Mouse (Mus musculus): ENCODE measurements around the gene Plscr3. TPM values are rescaled to one million over a fixed set of nuclear protein-coding genes. Genes with fewer than 3 reads are reported as not detected.
A peak's percentile ranks its signal among the peaks of the same experiment; 100 is the strongest.

The Plscr3 gene
- polyA plus RNA-seq, 1 experiment from 2014 or later, result 42.0 TPM

- Histone ChIP-seq H3K4me2 (replicated peaks; ENCODE audit: low read depth) (peak overlapping the region; percentile 87), H3K4me1 (replicated peaks; ENCODE audit: control insufficient read depth, insufficient read depth, low read length) (peaks cover 5% of the 10 kb centered on the region; the same call in 1 of the 2 replicates), H3K9ac (ENCODE audit: low read depth, low read length) (peak overlapping the region; percentile 51), H3K9me3 (ENCODE audit: control insufficient read depth) (no peaks in the 10 kb centered on the region), H3K36me3 (ENCODE audit: control insufficient read depth, insufficient read depth) (no peaks in the 10 kb centered on the region), H3K27ac (ENCODE audit: low read depth, low read length) (peak overlapping the region; percentile 76), H3K4me3 (ENCODE audit: low read depth, low read length) (peak overlapping the region; percentile 62), H3K27me3 (replicated peaks; ENCODE audit: control insufficient read depth, insufficient read depth, low read length) (no peaks in the 10 kb centered on the region)
- WGBS, result under 1% methylated on average over 18 of the region's 18 CpGs
- ATAC-seq, result peak; percentile 54
- peak; percentile 89 for TF ChIP-seq CTCF (IDR thresholded peaks at IDR 0.05; ENCODE audit: low read depth)
These were observed 34.3 kb downstream of the Plscr3 start for GRCm38 (mm10) chr11:69880506-69880852.

- peak within 1 kb of the TSS; percentile 51 for H3K9ac ChIP-seq (ENCODE audit: low read depth, low read length)
- under 1% methylated on average over 46 of the region's 46 CpGs for WGBS
- no peaks in the 10 kb centered on the region for H3K36me3 ChIP-seq (ENCODE audit: control insufficient read depth, insufficient read depth)
- peaks cover 5% of the 10 kb centered on the region; the same call in 1 of the 2 replicates for H3K4me1 ChIP-seq (replicated peaks; ENCODE audit: control insufficient read depth, insufficient read depth, low read length)
- peak within 1 kb of the TSS; percentile 87 for H3K4me2 ChIP-seq (replicated peaks; ENCODE audit: low read depth)
- H3K4me3 ChIP-seq (ENCODE audit: low read depth, low read length), result peak within 1 kb of the TSS; percentile 62
- TF ChIP-seq CTCF (IDR thresholded peaks at IDR 0.05; ENCODE audit: low read depth), result peak; percentile 63
- ATAC-seq, result peak; percentile 69
- no peaks in the 10 kb centered on the region for H3K9me3 ChIP-seq (ENCODE audit: control insufficient read depth)
- no peaks in the 10 kb centered on the region for H3K27me3 ChIP-seq (replicated peaks; ENCODE audit: control insufficient read depth, insufficient read depth, low read length)
- peak within 1 kb of the TSS; percentile 76 for H3K27ac ChIP-seq (ENCODE audit: low read depth, low read length)
These were observed 34.9 kb downstream of the Plscr3 start, which contains the start of gene Kctd11 for GRCm38 (mm10) chr11:69880853-69881603. Gene Kctd11 (minus strand): TSS chr11:69881406.

DNA sequence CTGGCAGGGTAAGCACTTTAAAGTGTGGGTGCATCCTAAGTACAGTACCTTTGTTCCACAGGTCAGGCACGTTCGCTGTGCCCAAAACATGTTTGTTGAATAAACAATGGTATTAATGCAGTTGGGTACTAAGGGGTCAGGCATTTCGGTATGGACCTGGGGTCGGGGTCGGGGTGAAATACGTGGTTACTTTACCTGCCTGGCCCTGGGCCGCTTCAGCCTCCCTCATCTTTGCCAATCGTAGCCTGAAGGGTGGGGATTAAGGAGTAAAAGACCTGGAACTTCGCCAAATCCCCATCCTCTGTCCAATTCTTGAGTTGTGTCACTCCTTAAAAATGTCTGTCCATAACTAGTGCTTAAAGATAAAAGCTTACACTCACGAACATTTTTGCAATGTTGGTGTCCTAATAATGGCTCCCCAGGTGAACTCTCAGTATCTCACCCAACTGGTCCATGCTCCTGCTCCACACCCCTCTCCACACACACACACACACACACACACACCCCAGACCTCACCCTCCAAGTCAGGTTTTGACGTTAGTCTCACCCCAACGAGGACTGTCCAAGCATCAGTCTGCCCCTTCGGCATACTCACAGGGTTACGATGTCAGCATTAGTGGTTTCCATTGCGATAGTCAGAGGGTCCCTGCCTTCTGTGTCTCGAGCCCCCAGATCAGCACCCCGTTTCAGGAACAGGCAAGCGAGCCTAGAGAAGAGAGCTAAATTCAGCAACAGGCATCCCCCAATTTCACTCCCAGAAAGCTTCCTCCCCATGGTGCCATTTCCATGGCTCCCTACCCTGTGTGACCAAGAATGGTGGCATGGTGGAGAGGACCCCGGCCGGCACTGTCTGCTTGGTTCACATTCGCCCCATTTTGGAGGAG, 35.9 kb downstream of the Plscr3 start:
- 56% methylated on average over 21 of the region's 21 CpGs for WGBS
- ATAC-seq, result no peak

GRCm38 (mm10) chr11:69883066-69883465, 36.9 kb downstream of the Plscr3 start:
- Histone ChIP-seq H3K4me3 (ENCODE audit: low read depth, low read length) (no peak overlapping the region), H3K4me2 (replicated peaks; ENCODE audit: low read depth) (no peak overlapping the region), H3K9ac (ENCODE audit: low read depth, low read length) (no peak overlapping the region), H3K36me3 (ENCODE audit: control insufficient read depth, insufficient read depth) (no peaks in the 10 kb centered on the region), H3K4me1 (replicated peaks; ENCODE audit: control insufficient read depth, insufficient read depth, low read length) (peaks cover 5% of the 10 kb centered on the region; the same call in 1 of the 2 replicates), H3K27ac (ENCODE audit: low read depth, low read length) (no peak overlapping the region), H3K27me3 (replicated peaks; ENCODE audit: control insufficient read depth, insufficient read depth, low read length) (no peaks in the 10 kb centered on the region), H3K9me3 (ENCODE audit: control insufficient read depth) (no peaks in the 10 kb centered on the region)
- no peak for ATAC-seq
- TF ChIP-seq CTCF (IDR thresholded peaks at IDR 0.05; ENCODE audit: low read depth), result peak; percentile 63
- WGBS, result 67% methylated on average over 4 of the region's 4 CpGs

More for the DNA sequence above, 35.9 kb downstream of the Plscr3 start:
- Histone ChIP-seq H3K4me2 (replicated peaks; ENCODE audit: low read depth) (peak overlapping the region; percentile 87), H3K36me3 (ENCODE audit: control insufficient read depth, insufficient read depth) (no peaks in the 10 kb centered on the region), H3K4me1 (replicated peaks; ENCODE audit: control insufficient read depth, insufficient read depth, low read length) (peaks cover 5% of the 10 kb centered on the region; the same call in 1 of the 2 replicates), H3K9ac (ENCODE audit: low read depth, low read length) (peak overlapping the region; percentile 51; the same call in 1 of the 2 replicates), H3K4me3 (ENCODE audit: low read depth, low read length) (peak overlapping the region; percentile 62), H3K9me3 (ENCODE audit: control insufficient read depth) (no peaks in the 10 kb centered on the region), H3K27ac (ENCODE audit: low read depth, low read length) (0 out of 2 replicates have a peak overlapping the region, but pooled peaks have one; percentile 76), H3K27me3 (replicated peaks; ENCODE audit: control insufficient read depth, insufficient read depth, low read length) (no peaks in the 10 kb centered on the region)
- no peak for TF ChIP-seq CTCF (IDR thresholded peaks at IDR 0.05; ENCODE audit: low read depth)

- H3K27ac ChIP-seq (ENCODE audit: low read depth, low read length), result no peak overlapping the region
- no peak for TF ChIP-seq CTCF (IDR thresholded peaks at IDR 0.05; ENCODE audit: low read depth)
- peaks cover 5% of the 10 kb centered on the region; the same call in 1 of the 2 replicates for H3K4me1 ChIP-seq (replicated peaks; ENCODE audit: control insufficient read depth, insufficient read depth, low read length)
- no peak overlapping the region for H3K4me3 ChIP-seq (ENCODE audit: low read depth, low read length)
- no peaks in the 10 kb centered on the region for H3K27me3 ChIP-seq (replicated peaks; ENCODE audit: control insufficient read depth, insufficient read depth, low read length)
- H3K9ac ChIP-seq (ENCODE audit: low read depth, low read length), result no peak overlapping the region
- H3K4me2 ChIP-seq (replicated peaks; ENCODE audit: low read depth), result no peak overlapping the region
- no peaks in the 10 kb centered on the region for H3K36me3 ChIP-seq (ENCODE audit: control insufficient read depth, insufficient read depth)
- ATAC-seq, result no peak
- H3K9me3 ChIP-seq (ENCODE audit: control insufficient read depth), result no peaks in the 10 kb centered on the region
- WGBS, result 80% methylated on average over 8 of the region's 8 CpGs
These were observed 37.5 kb downstream of the Plscr3 start for GRCm38 (mm10) chr11:69883527-69884151.
